Mouse (Mus musculus) lung, embryonic 14.5 days (tissue): ENCODE measurements around the gene Bspry. TPM values are rescaled to one million over a fixed set of nuclear protein-coding genes. Genes with fewer than 3 reads are reported as not detected.
A peak's percentile ranks its signal among the peaks of the same experiment; 100 is the strongest.

Experiments
- ATAC-seq: fragments of 200-750 bp; cut with Nextera tagmentation; 2 replicates; pipeline ENCODE4 v1.8.0; 2017; ENCODE audit warnings: mild to moderate bottlenecking, moderate TSS enrichment, moderate library complexity; ENCODE audit not compliant: insufficient read depth
- DNase-seq: peaks from one replicate; pipeline ENCODE4 v3.0.0-alpha.2; 2015
- H3K27ac ChIP-seq: fragments of 300-500 bp; sonication (generic); 2 replicates; pipeline ENCODE4 v1.5.1; 2014; ENCODE audit warnings: low read depth, mild to moderate bottlenecking, moderate library complexity
- H3K27me3 ChIP-seq: fragments of 300-500 bp; sonication (generic); 2 replicates; pipeline ENCODE4 v1.6.1; 2014; ENCODE audit warnings: low read length, control low read depth; ENCODE audit not compliant: insufficient read depth
- H3K36me3 ChIP-seq: fragments of 300-500 bp; sonication (generic); 2 replicates; pipeline ENCODE4 v1.6.1; 2014; ENCODE audit warnings: control low read depth; ENCODE audit not compliant: insufficient read depth
- H3K4me1 ChIP-seq: fragments of 300-500 bp; sonication (generic); 2 replicates; pipeline ENCODE4 v1.6.1; 2014; ENCODE audit warnings: antibody characterized with exemption, control low read depth; ENCODE audit not compliant: insufficient read depth
- H3K4me2 ChIP-seq: fragments of 300-500 bp; sonication (generic); 2 replicates; pipeline ENCODE4 v1.6.1; 2014; ENCODE audit warnings: mild to moderate bottlenecking
- H3K4me3 ChIP-seq: fragments of 300-500 bp; sonication (generic); 2 replicates; pipeline ENCODE4 v1.5.1; 2014; ENCODE audit warnings: low read depth, low read length
- H3K9ac ChIP-seq: fragments of 300-500 bp; sonication (generic); 2 replicates; pipeline ENCODE4 v1.6.1; 2014
- H3K9me3 ChIP-seq: fragments of 300-500 bp; sonication (generic); 2 replicates; pipeline ENCODE4 v1.6.1; 2016; ENCODE audit warnings: low read depth, low read length, control low read depth
- CTCF ChIP-seq: IDR thresholded peaks from 2 replicates; pipeline ENCODE4 v1.5.1; 2016; ENCODE audit warnings: antibody characterized with exemption, low read depth
- WGBS: fragments of 180-500 bp; shearing (Covaris S2); extraction: QIAGEN DNeasy Blood & Tissue Kit; methylation state at CpG from one replicate; pipeline ENCODE4 v1.1.7; 2014; 5-methylcytosine and 5-hydroxymethylcytosine counted together
- polyA plus RNA-seq: library from polyadenylated mRNA; unstranded; fragments of >200 nt; fragmentation: Nextera tagmentation; extraction: Ambion mirVana; gene quantifications from 2 replicates; pipeline ENCODE4 v1.2.1, GENCODE M21; 2014

Gene Bspry
- polyA plus RNA-seq, 1 experiment from 2014 or later = 30.5 TPM

DNA sequence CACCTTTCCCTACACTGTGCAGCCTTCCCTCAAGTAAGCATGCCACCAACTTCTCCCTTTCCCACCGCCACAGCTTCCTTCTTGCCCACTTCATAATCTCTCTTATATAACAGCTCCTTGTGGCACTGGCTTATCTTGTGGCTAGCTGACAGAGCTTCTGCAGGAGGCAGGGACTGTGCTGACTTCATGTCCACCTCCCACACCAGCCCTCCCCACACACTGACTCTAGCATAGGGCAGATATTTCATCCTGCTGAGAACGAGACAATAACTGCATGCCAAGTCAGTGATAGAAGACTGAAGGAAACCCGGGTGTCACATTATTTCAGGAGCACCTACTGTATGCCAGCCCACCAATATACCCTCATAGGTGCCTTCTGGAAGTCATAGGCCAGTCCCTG lies 35.6 kb downstream of the Bspry start:
- 0 out of 2 replicates have a peak overlapping the region, but pooled peaks have one; percentile 9 for H3K9ac ChIP-seq
- H3K27ac ChIP-seq = peak overlapping the region; percentile 79
- WGBS = 53% methylated on average over 3 of the region's 3 CpGs
- peaks cover 26% of the 10 kb centered on the region for H3K4me1 ChIP-seq
- H3K4me2 ChIP-seq = peak overlapping the region; percentile 33
- H3K27me3 ChIP-seq = no peaks in the 10 kb centered on the region
- no peak for TF ChIP-seq CTCF
- no peaks in the 10 kb centered on the region for H3K9me3 ChIP-seq
- H3K36me3 ChIP-seq = peaks cover 31% of the 10 kb centered on the region
- ATAC-seq = no peak
- H3K4me3 ChIP-seq = peak overlapping the region; percentile 21; the same call in 1 of the 2 replicates
- no peak for DNase-seq

DNA sequence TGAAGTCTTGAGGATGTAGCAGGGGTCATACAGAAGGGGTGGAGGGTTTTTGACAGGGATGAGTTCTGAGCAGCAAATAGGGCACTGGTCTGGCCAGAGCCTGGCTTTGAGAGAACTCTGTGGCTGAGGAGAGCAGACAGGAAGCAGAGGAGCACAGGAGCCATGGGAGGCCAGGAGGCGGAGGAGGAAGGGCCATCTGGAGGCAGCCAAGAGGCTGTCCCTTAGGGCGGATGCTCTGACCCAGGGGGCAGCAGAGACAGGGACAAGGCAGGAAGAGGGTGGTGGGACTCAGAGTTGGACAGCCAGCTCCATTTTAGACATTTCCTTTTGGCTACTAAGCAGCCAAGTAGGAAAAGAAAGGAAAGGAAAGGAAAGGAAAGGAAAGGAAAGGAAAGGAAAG lies 36.2 kb downstream of the Bspry start:
- DNase-seq = peak; percentile 45
- TF ChIP-seq CTCF = peak; percentile 21; the same call in 1 of the 2 replicates
- ATAC-seq = no peak
- Histone ChIP-seq H3K4me2 (peak overlapping the region; percentile 34; the same call in 1 of the 2 replicates), H3K9ac (peak overlapping the region; percentile 30; the same call in 1 of the 2 replicates), H3K27ac (peak overlapping the region; percentile 79), H3K4me1 (peaks cover 26% of the 10 kb centered on the region), H3K27me3 (no peaks in the 10 kb centered on the region), H3K4me3 (peak overlapping the region; percentile 21; the same call in 1 of the 2 replicates), H3K9me3 (no peaks in the 10 kb centered on the region), H3K36me3 (peaks cover 25% of the 10 kb centered on the region)
- 26% methylated on average over 2 of the region's 2 CpGs for WGBS

GRCm38 (mm10) chr4:62516579-62516978 lies 36.7 kb downstream of the Bspry start:
- 49% methylated on average over 1 of the region's 1 CpGs for WGBS
- Histone ChIP-seq H3K27ac (peak overlapping the region; percentile 79), H3K4me2 (peak overlapping the region; percentile 81), H3K4me3 (peak overlapping the region; percentile 21; the same call in 1 of the 2 replicates), H3K9ac (peak overlapping the region; percentile 30; the same call in 1 of the 2 replicates), H3K36me3 (peaks cover 20% of the 10 kb centered on the region), H3K4me1 (peaks cover 26% of the 10 kb centered on the region), H3K9me3 (no peaks in the 10 kb centered on the region), H3K27me3 (no peaks in the 10 kb centered on the region)
- no peak for TF ChIP-seq CTCF
- ATAC-seq (no peak), DNase-seq (no peak)

DNA sequence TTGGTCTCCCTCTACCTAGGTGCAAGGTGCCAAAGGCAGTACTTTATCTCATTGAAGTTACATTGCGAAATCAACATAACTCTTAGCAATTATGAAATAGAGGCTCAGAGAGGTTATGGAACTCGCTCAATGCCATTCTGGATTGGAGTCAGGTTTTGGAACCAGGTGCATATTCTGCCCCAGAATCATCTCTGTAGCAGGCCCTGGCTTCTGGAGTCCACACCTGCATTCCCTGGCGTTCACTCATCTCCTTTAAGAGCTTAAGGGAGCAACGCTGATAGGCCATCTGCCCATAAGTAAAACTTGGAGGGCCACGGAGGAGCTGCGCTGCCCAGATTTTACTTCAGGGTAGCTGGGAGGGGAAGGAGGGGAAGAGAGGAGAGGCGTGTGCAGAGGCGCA lies 37.2 kb downstream of the Bspry start:
- H3K27ac ChIP-seq = peak overlapping the region; percentile 79

GRCm38 (mm10) chr4:62517538-62518415 lies 37.9 kb downstream of the Bspry start:
- Histone ChIP-seq H3K36me3 (peaks cover 15% of the 10 kb centered on the region), H3K27ac (peak overlapping the region; percentile 79), H3K9me3 (no peaks in the 10 kb centered on the region), H3K9ac (peak overlapping the region; percentile 6; the same call in 1 of the 2 replicates), H3K27me3 (no peaks in the 10 kb centered on the region), H3K4me3 (peak overlapping the region; percentile 72; the same call in 1 of the 2 replicates), H3K4me1 (peaks cover 26% of the 10 kb centered on the region), H3K4me2 (peak overlapping the region; percentile 81)
- no peak for ATAC-seq
- WGBS = 66% methylated on average over 10 of the region's 10 CpGs
- TF ChIP-seq CTCF = no peak
- no peak for DNase-seq

More for the DNA sequence above, 37.2 kb downstream of the Bspry start:
- no peak for TF ChIP-seq CTCF
- peak overlapping the region; percentile 81 for H3K4me2 ChIP-seq
- ATAC-seq (no peak), DNase-seq (no peak)
- H3K9ac ChIP-seq = 0 out of 2 replicates have a peak overlapping the region, but pooled peaks have one; percentile 30
- no peaks in the 10 kb centered on the region for H3K9me3 ChIP-seq
- peaks cover 26% of the 10 kb centered on the region for H3K4me1 ChIP-seq
- H3K4me3 ChIP-seq = no peak overlapping the region
- WGBS = 72% methylated on average over 8 of the region's 8 CpGs
- peaks cover 16% of the 10 kb centered on the region for H3K36me3 ChIP-seq
- no peaks in the 10 kb centered on the region for H3K27me3 ChIP-seq

GRCm38 (mm10) chr4:62518416-62519121 lies 38.7 kb downstream of the Bspry start:
- peak overlapping the region; percentile 81 for H3K4me2 ChIP-seq
- peak overlapping the region; percentile 92; the same call in 1 of the 2 replicates for H3K27ac ChIP-seq
- ATAC-seq = no peak
- peaks cover 12% of the 10 kb centered on the region; the same call in 1 of the 2 replicates for H3K36me3 ChIP-seq
- H3K27me3 ChIP-seq = no peaks in the 10 kb centered on the region
- TF ChIP-seq CTCF = no peak
- peak overlapping the region; percentile 72 for H3K4me3 ChIP-seq
- peak; percentile 19 for DNase-seq
- H3K4me1 ChIP-seq = peaks cover 26% of the 10 kb centered on the region
- peak overlapping the region; percentile 76 for H3K9ac ChIP-seq
- no peaks in the 10 kb centered on the region for H3K9me3 ChIP-seq
- 37% methylated on average over 13 of the region's 13 CpGs for WGBS
